Mouse (Mus musculus) 3T3-L1 (cell line): ENCODE measurements around the gene Col19a1.

Experiments used
- DNase-seq: peaks from one replicate; pipeline ENCODE4 v3.0.0-alpha.2; 2015; ENCODE audit warnings: low read depth, low spot score

The Col19a1 gene

DNA sequence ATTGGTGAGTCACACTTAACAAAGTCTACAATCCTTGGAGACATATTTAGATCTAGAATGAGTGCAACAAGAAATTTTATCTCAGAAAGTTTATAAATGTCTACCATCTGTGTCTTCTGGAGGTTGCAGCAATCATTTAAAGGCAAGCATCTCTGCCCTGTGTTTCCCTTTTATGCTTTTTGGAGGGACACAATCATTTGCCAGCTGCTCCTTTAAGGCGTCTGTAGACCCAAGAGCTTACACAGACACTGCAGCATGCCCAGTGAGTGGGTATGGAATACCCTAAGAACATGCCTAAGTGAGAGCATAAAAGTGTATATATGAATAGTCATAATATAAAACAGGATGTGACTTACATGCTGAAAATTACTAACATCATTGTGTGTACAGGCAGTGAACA is 357.7 kb downstream of the Col19a1 start:
- no peak for DNase-seq

DNA sequence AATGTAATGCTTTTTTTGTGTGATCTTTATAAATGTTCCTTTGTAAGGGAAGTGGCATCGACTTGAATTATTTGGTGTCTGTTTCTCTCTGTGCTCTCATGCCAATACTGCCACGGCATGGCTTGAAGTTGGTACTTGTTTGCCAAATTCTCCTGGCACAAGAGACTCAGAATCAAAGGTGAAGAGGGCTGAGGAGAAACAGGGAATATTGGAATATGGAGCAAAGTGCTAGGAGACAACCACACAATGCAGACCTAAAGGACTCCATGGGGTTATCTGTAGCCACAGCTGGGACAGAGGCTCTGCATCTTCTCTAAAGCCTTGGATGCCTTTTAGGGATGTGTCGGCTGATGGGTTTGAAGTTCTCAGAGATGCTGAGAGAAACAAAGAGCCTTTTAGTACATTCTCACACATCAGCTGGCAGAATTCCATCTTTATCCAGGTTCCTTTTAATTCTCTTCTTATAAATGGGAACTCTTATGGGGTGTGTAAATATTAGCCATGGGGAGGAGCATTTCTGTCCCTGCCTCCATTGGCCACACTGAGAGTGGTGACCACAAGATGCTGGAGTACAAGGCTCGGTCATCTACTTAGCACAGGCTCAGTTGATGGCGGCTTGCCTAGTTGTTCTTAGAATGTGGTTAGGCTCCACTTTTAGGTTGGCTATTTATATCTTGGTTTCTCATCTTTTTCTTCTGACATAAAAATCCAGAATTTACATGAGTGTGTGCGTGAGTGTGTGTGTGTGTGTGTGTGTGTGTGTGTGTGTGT is 360.1 kb downstream of the Col19a1 start:
- DNase-seq: no peak

DNA sequence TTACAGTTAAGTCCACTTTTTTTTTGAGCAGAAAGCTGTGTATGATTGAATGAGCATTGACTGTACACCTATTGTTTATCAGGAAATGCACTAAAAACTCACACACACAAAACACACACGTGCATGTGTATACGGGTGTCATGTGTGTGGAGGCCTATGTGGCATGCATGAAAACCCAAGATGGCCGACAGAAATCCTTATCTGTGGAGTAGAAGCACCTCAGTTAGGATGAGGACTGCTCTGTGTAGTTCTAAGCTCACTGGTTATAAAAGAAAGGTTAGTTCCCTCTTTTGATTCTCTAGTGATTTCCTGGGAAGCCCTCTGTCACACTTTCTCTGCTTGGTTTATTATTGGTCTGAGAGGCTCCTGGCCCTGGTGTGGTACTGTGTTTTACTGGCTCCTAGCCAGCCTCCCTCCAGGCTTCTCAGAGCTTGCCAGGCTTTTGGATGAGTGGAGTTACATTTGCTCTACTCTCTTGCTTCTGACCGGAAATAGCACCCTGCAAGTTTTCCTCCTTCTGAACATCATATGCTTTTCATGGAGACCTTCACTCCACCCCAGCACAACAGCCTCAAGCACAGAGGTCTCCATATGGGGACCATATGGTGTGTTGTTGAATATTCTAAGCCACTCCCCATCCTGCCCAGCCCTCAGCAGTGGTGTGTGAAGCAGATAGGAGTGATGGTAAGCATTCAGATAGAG is 361.3 kb downstream of the Col19a1 start:
- DNase-seq: peak; percentile 4

DNA sequence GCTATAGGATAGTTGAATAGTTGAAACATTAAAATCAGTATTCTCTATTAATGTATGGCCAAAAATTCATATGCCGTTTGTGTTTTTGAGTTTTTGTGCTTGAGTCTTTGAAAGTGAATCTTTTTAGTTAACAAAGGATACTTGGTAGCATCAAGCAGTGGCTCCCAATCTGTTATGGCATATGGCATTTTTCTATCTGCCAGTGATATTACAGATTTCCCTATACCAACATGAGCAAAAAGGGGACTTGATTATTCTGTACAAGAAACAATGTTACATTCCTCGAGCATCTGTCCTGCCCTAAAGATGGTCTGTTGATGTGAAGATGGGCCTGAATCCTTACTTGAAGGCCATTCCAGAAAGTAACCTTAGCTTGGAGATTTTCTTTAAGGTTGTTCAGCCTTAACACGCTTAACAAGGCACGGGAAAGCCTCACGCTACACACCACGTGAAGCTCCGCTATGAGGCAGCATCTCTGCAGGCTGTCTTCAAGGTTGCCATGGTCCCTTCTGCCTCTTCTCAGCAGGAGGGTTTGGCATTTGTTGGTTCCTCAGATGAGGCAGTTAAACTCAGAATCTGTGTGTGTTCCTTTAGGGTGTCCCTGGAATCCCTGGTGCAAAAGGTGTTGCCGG is 364.2 kb downstream of the Col19a1 start:
- DNase-seq: no peak

DNA sequence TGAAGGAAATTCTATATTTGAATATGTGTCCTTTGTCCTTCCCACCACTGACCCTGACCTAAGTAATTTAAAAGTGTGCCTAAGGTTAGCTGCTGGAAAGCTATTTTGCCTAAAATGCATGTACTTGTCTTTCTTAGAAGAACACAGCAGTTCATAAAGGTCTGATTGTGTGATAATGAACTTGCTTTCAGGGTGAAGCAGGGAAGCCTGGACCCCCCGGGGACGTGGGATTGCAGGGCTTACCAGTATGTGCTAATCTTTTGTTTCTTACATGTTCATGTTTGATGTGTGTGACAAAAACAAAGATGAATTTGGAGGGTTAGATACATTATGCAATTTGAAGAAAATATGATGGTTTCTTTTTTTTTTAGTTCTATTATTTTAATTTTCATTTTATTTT is 365.0 kb downstream of the Col19a1 start:
- DNase-seq: no peak

DNA sequence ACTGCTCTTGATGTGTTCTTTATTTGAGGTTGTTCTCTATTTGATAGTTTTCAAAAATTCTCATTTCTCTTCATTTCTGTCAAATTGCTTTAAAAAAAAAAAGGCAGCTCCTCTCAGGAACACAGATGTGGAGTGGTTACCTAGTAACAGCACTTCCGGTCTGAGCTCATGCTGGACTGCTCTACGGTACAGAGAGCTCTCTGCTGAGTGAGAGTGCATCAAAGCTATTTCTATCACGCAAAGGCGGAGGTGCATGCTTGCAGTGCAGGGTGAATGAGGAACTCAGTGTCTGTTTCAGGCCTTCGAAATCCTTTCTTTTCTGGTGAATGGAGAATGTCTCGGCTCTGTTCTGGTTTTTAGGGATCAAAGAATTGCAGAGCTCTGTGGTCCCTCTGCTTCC is 368.2 kb downstream of the Col19a1 start:
- no peak for DNase-seq
